Mouse (Mus musculus) left cerebral cortex, adult 18-20 months (tissue): ENCODE measurements around the gene Nme6. TPM values are rescaled to one million over a fixed set of nuclear protein-coding genes. Genes with fewer than 3 reads are reported as not detected.
A peak's percentile ranks its signal among the peaks of the same experiment; 100 is the strongest.
"Not testable (repeated sequence)": the region's sequence is repeated elsewhere in the genome, so short reads cannot be mapped to it uniquely, and the experiment has no call there.

Experiments used
- DNase-seq, 2 experiments: peaks; one replicate each; pipeline ENCODE4 v3.0.0; 2021 to 2022; ENCODE audit warnings: low spot score in 2 of 2, mixed read lengths in 1 of 2
- long read RNA-seq, 2 experiments: library from polyadenylated mRNA; stranded (forward); transcript quantifications; one replicate each; pipeline ENCODE4 v2.0.0; 2021
- total RNA-seq, 2 experiments: library from RNA; stranded (reverse); gene quantifications; 2 replicates each; pipeline ENCODE4 v1.2.3; 2021

Gene Nme6
- 10 to 100 TPM in 1 of 2 experiments, 1 to 10 TPM in 1; 7.3 to 10.1 TPM for total RNA-seq
- long read RNA-seq, experiment 1, partial matches to known transcripts, result 0 of 15 reads
- long read RNA-seq, experiment 1, other reads (novel, unspliced or antisense), result 7 of 15 reads
- long read RNA-seq, experiment 2, transcript Nme6-201 (7 exons, 1,074 nt), result major isoform, 6 of 11 reads
- long read RNA-seq, experiment 2, partial matches to known transcripts, result 0 of 11 reads
- long read RNA-seq, experiment 2, other reads (novel, unspliced or antisense), result 2 of 11 reads

- peak; percentile 82 to 84 for DNase-seq
Measured at GRCm38 (mm10) chr9:109832391-109833087, at the start of gene Nme6. TSS of gene Nme6 (plus strand) at chr9:109832749.

- DNase-seq, result not testable (repeated sequence)
Measured at GRCm38 (mm10) chr9:109790570-109790969, 42.0 kb upstream of the Nme6 start, which contains the start of gene Fbxw27. TSS of gene Fbxw27 (minus strand) at chr9:109790670.

- no peak for DNase-seq
Measured at GRCm38 (mm10) chr9:109795221-109795620, 37.3 kb upstream of the Nme6 start.

- DNase-seq, result no peak
Measured at GRCm38 (mm10) chr9:109795811-109796210, 36.7 kb upstream of the Nme6 start.

- peak; percentile 1 to 8 for DNase-seq
Measured at GRCm38 (mm10) chr9:109798051-109798450, 34.5 kb upstream of the Nme6 start.

- DNase-seq, result not testable (repeated sequence)
Measured at GRCm38 (mm10) chr9:109805596-109805995, 27.0 kb upstream of the Nme6 start.

- DNase-seq, result no peak
Measured at GRCm38 (mm10) chr9:109806260-109806659, 26.3 kb upstream of the Nme6 start.

- no peak for DNase-seq
Measured at GRCm38 (mm10) chr9:109806695-109807293, 25.8 kb upstream of the Nme6 start.

- no peak for DNase-seq
Measured at GRCm38 (mm10) chr9:109807898-109808297, 24.7 kb upstream of the Nme6 start.

GRCm38 (mm10) chr9:109811980-109812379 is 20.6 kb upstream of the Nme6 start, which contains the start of gene Spink8:
TSS of gene Spink8 (plus strand) at chr9:109812280.
- DNase-seq, result no peak

GRCm38 (mm10) chr9:109813424-109813823 is 19.1 kb upstream of the Nme6 start:
- peak; percentile 2 to 10 for DNase-seq

- DNase-seq, result peak; percentile 2 to 15
Measured at GRCm38 (mm10) chr9:109816341-109816740, 16.2 kb upstream of the Nme6 start.

GRCm38 (mm10) chr9:109825739-109826138 is 6.8 kb upstream of the Nme6 start:
- DNase-seq, result no peak

GRCm38 (mm10) chr9:109826181-109826580 is 6.4 kb upstream of the Nme6 start:
- DNase-seq, result no peak

GRCm38 (mm10) chr9:109833088-109833412 is 501 bp downstream of the Nme6 start:
- DNase-seq, result no peak

- DNase-seq, result no peak
Measured at GRCm38 (mm10) chr9:109849312-109849758, 16.8 kb downstream of the Nme6 start, which contains the start of gene Camp. TSS of gene Camp (minus strand) at chr9:109849617.

- no peak for DNase-seq
Measured at GRCm38 (mm10) chr9:109850099-109850498, 17.6 kb downstream of the Nme6 start.

- no peak for DNase-seq
Measured at GRCm38 (mm10) chr9:109854341-109854740, 21.8 kb downstream of the Nme6 start.

- DNase-seq, result no peak
Measured at GRCm38 (mm10) chr9:109855947-109856346, 23.4 kb downstream of the Nme6 start.

GRCm38 (mm10) chr9:109862397-109863044 is 30.0 kb downstream of the Nme6 start:
- DNase-seq, result peak; percentile 76 to 86

GRCm38 (mm10) chr9:109863085-109863484 is 30.5 kb downstream of the Nme6 start:
- DNase-seq, result no peak

GRCm38 (mm10) chr9:109866218-109866617 is 33.7 kb downstream of the Nme6 start:
- no peak for DNase-seq
